Mouse (Mus musculus) adrenal gland, postnatal 10 days (tissue): ENCODE data around the gene Htra2. TPM values are rescaled to one million over a fixed set of nuclear protein-coding genes. Genes with fewer than 3 reads are reported as not detected.

Experiments used
- DNase-seq: peaks from one replicate; pipeline ENCODE4 v3.0.0; 2021; ENCODE audit warnings: mixed read lengths
- total RNA-seq, 2 experiments: library from RNA; stranded (reverse); gene quantifications; 2 replicates each; pipeline ENCODE4 v1.2.3; 2021

Gene Htra2
- total RNA-seq, 2 experiments from 2014 or later: 53.4 to 60.5 TPM

GRCm38 (mm10) chr6:83033249-83034185 is 21.6 kb downstream of the Htra2 start, which contains the start of the genes Dok1 and Loxl3:
Gene Dok1, minus strand, starts transcription at chr6:83033471.
Gene Loxl3, plus strand, starts transcription at chr6:83034173.
- peak; percentile 85 for DNase-seq

GRCm38 (mm10) chr6:83032769-83033191 is 22.3 kb downstream of the Htra2 start:
- peak; percentile 52 for DNase-seq

- no peak for DNase-seq
Measured at GRCm38 (mm10) chr6:83031921-83032590, 23.0 kb downstream of the Htra2 start.

GRCm38 (mm10) chr6:83031111-83031510 is 24.0 kb downstream of the Htra2 start:
- DNase-seq: no peak

- no peak for DNase-seq
Measured at GRCm38 (mm10) chr6:83029777-83030176, 25.3 kb downstream of the Htra2 start.

GRCm38 (mm10) chr6:83027706-83028105 is 27.4 kb downstream of the Htra2 start:
- no peak for DNase-seq

GRCm38 (mm10) chr6:83027293-83027692 is 27.8 kb downstream of the Htra2 start:
- DNase-seq: no peak

GRCm38 (mm10) chr6:83025221-83025620 is 29.9 kb downstream of the Htra2 start:
- no peak for DNase-seq

GRCm38 (mm10) chr6:83024421-83024820 is 30.7 kb downstream of the Htra2 start:
- no peak for DNase-seq

GRCm38 (mm10) chr6:83023786-83024185 is 31.3 kb downstream of the Htra2 start:
- DNase-seq: no peak

GRCm38 (mm10) chr6:83023008-83023407 is 32.1 kb downstream of the Htra2 start:
- no peak for DNase-seq

- DNase-seq: no peak
Measured at GRCm38 (mm10) chr6:83020836-83021593, 34.1 kb downstream of the Htra2 start.

GRCm38 (mm10) chr6:83020121-83020520 is 35.0 kb downstream of the Htra2 start:
- DNase-seq: no peak

- no peak for DNase-seq
Measured at GRCm38 (mm10) chr6:83019044-83019443, 36.0 kb downstream of the Htra2 start.

- peak; percentile 45 for DNase-seq
Measured at GRCm38 (mm10) chr6:83017190-83017589, 37.9 kb downstream of the Htra2 start.

GRCm38 (mm10) chr6:83015749-83016148 is 39.3 kb downstream of the Htra2 start:
- DNase-seq: no peak

GRCm38 (mm10) chr6:83014482-83015466 is 40.3 kb downstream of the Htra2 start:
- DNase-seq: no peak

- DNase-seq: no peak
Measured at GRCm38 (mm10) chr6:83013444-83013843, 41.6 kb downstream of the Htra2 start.

- no peak for DNase-seq
Measured at GRCm38 (mm10) chr6:83011756-83012155, 43.3 kb downstream of the Htra2 start.

- DNase-seq: no peak
Measured at GRCm38 (mm10) chr6:83011255-83011654, 43.8 kb downstream of the Htra2 start.

- no peak for DNase-seq
Measured at GRCm38 (mm10) chr6:83010010-83010409, 45.1 kb downstream of the Htra2 start.
